Mouse (Mus musculus) CH12.LX (cell line): ENCODE measurements around the gene Pdss1. TPM values are rescaled to one million over a fixed set of nuclear protein-coding genes. Genes with fewer than 3 reads are reported as not detected.

Experiments
- DNase-seq: peaks from one replicate; pipeline ENCODE4 v3.0.0-alpha.2; 2013; ENCODE audit errors: extremely low read depth
- H3K27ac ChIP-seq: 2 replicates; pipeline ENCODE4 v1.5.1; 2012; ENCODE audit warnings: low read depth, mild to moderate bottlenecking, control low read depth, moderate library complexity; ENCODE audit not compliant: insufficient read depth
- H3K27me3 ChIP-seq: replicated peaks from 2 replicates; pipeline ENCODE3; 2012; ENCODE audit warnings: inconsistent platforms
- H3K36me3 ChIP-seq, 2 experiments: replicated peaks in 1 of 2; 2 replicates each; pipeline versions ENCODE3 to v1.6.1; 2012; ENCODE audit warnings: inconsistent platforms in 1 of 2, low read length in 1 of 2, mild to moderate bottlenecking in 1 of 2, mixed read lengths in 1 of 2, moderate library complexity in 1 of 2; ENCODE audit not compliant: control insufficient read depth in 1 of 2, insufficient read depth in 1 of 2
- H3K4me1 ChIP-seq, 2 experiments: 2 replicates each; pipeline ENCODE4 v1.6.1; 2012; ENCODE audit warnings: inconsistent platforms in 1 of 2, moderate library complexity in 1 of 2; ENCODE audit not compliant: insufficient read depth in 2 of 2, control insufficient read depth in 1 of 2
- H3K4me2 ChIP-seq: 2 replicates; pipeline ENCODE4 v1.6.1; 2012; ENCODE audit warnings: low read depth, mild to moderate bottlenecking, control low read depth; ENCODE audit not compliant: poor library complexity, insufficient read depth, severe bottlenecking
- H3K4me3 ChIP-seq, 3 experiments: fragments of 150-350 bp in 1 of 3; sonication (generic) in 1 of 3; replicated peaks in 1 of 3; 2 replicates each; pipeline versions ENCODE3 to v1.5.1; 2011 to 2012; ENCODE audit warnings: low read depth in 2 of 3, low read length in 2 of 3, mild to moderate bottlenecking in 2 of 3, moderate library complexity in 2 of 3, control low read depth in 1 of 3, improper control_type of control experiment in 1 of 3, inconsistent platforms in 1 of 3, mixed read lengths in 1 of 3; ENCODE audit not compliant: poor library complexity in 1 of 3
- H3K79me2 ChIP-seq: replicated peaks from 2 replicates; pipeline ENCODE4 v1.6.1; 2012; ENCODE audit warnings: mild to moderate bottlenecking, moderate library complexity; ENCODE audit not compliant: control insufficient read depth, poor library complexity, insufficient read depth, severe bottlenecking; ENCODE audit errors: extremely low read depth
- H3K9ac ChIP-seq: 2 replicates; pipeline ENCODE4 v1.6.1; 2012; ENCODE audit warnings: low read depth, mild to moderate bottlenecking, control low read depth, moderate library complexity; ENCODE audit not compliant: insufficient read depth
- H3K9me3 ChIP-seq: replicated peaks from 2 replicates; pipeline ENCODE3; 2012; ENCODE audit warnings: low read length, inconsistent platforms, mixed read lengths
- BHLHE40 ChIP-seq: IDR thresholded peaks from 2 replicates; pipeline ENCODE4 v1.6.1; 2011; ENCODE audit warnings: mild to moderate bottlenecking, low read depth, low read length, improper control_type of control experiment
- CHD1 ChIP-seq: IDR thresholded peaks from 2 replicates; pipeline ENCODE4 v1.6.1; 2012; ENCODE audit warnings: low read depth, low read length, improper control_type of control experiment, inconsistent platforms
- CHD2 ChIP-seq: IDR thresholded peaks from 2 replicates; pipeline ENCODE4 v1.6.1; 2011; ENCODE audit warnings: low read length, improper control_type of control experiment
- CTCF ChIP-seq, 2 experiments: IDR thresholded peaks in 1 of 2; conservative IDR thresholded peaks in 1 of 2; 2 replicates each; pipeline ENCODE4 v1.5.1; 2011 to 2012; ENCODE audit warnings: low read depth in 2 of 2, low read length in 2 of 2, improper control_type of control experiment in 1 of 2, inconsistent platforms in 1 of 2, mild to moderate bottlenecking in 1 of 2, moderate library complexity in 1 of 2
- E2F4 ChIP-seq: IDR thresholded peaks from 2 replicates; pipeline ENCODE4 v1.6.1; 2011; ENCODE audit warnings: low read depth, low read length, improper control_type of control experiment; ENCODE audit not compliant: insufficient replicate concordance
- ELF1 ChIP-seq: IDR thresholded peaks from 2 replicates; pipeline ENCODE4 v1.6.1; 2014; ENCODE audit warnings: low read depth, mild to moderate bottlenecking, inconsistent platforms, low read length, improper control_type of control experiment
- ETS1 ChIP-seq: conservative IDR thresholded peaks from 2 replicates; pipeline ENCODE4 v1.6.1; 2012; ENCODE audit warnings: low read depth, mild to moderate bottlenecking, inconsistent platforms, low read length, improper control_type of control experiment, moderate library complexity
- GABPA ChIP-seq: IDR thresholded peaks from 2 replicates; pipeline ENCODE4 v1.6.1; 2012; ENCODE audit warnings: low read depth, low read length, improper control_type of control experiment, inconsistent platforms; ENCODE audit not compliant: insufficient replicate concordance
- MYC ChIP-seq: IDR thresholded peaks from 2 replicates; pipeline ENCODE4 v1.6.1; 2011; ENCODE audit warnings: low read depth, mild to moderate bottlenecking, improper control_type of control experiment, low read length
- NELFE ChIP-seq: IDR thresholded peaks from 2 replicates; pipeline ENCODE4 v1.6.1; 2011; ENCODE audit warnings: low read depth, low read length, improper control_type of control experiment
- POLR2A ChIP-seq: IDR thresholded peaks from 2 replicates; pipeline ENCODE4 v1.6.1; 2011; ENCODE audit warnings: low read depth, mild to moderate bottlenecking, improper control_type of control experiment, low read length
- POLR2AphosphoS2 ChIP-seq: IDR thresholded peaks from 2 replicates; pipeline ENCODE4 v1.6.1; 2011; ENCODE audit warnings: low read depth, low read length, improper control_type of control experiment
- RAD21 ChIP-seq: IDR thresholded peaks from 2 replicates; pipeline ENCODE4 v1.6.1; 2011; ENCODE audit warnings: low read depth, mild to moderate bottlenecking, low read length, improper control_type of control experiment, moderate library complexity
- RCOR1 ChIP-seq: conservative IDR thresholded peaks from 2 replicates; pipeline ENCODE4 v1.6.1; 2012; ENCODE audit warnings: low read depth, mild to moderate bottlenecking, inconsistent platforms, low read length, improper control_type of control experiment
- SIN3A ChIP-seq: IDR thresholded peaks from 2 replicates; pipeline ENCODE4 v1.6.1; 2012; ENCODE audit warnings: low read length, improper control_type of control experiment, inconsistent platforms
- SMC3 ChIP-seq: IDR thresholded peaks from 2 replicates; pipeline ENCODE4 v1.6.1; 2011; ENCODE audit warnings: low read depth, low read length, improper control_type of control experiment
- TCF12 ChIP-seq: IDR thresholded peaks from 2 replicates; pipeline ENCODE4 v1.6.1; 2014; ENCODE audit warnings: low read depth, mild to moderate bottlenecking, inconsistent platforms, low read length, improper control_type of control experiment
- UBTF ChIP-seq: IDR thresholded peaks from 2 replicates; pipeline ENCODE4 v1.6.1; 2012; ENCODE audit warnings: low read depth, mild to moderate bottlenecking, inconsistent platforms, low read length, improper control_type of control experiment, moderate library complexity
- ZC3H11A ChIP-seq: IDR thresholded peaks from 2 replicates; pipeline ENCODE4 v1.6.1; 2012; ENCODE audit warnings: low read depth, mild to moderate bottlenecking, inconsistent platforms, low read length, improper control_type of control experiment
- dilution Hi-C: fragments of 300-500 bp; cut with MboI; formaldehyde crosslinking; loops from 2 replicates; pipeline ENCODE4 v1.14.3; 2020; ENCODE audit warnings: low sequenced_read_pairs; ENCODE audit not compliant: extremely low pct_unique_long_range_greater_than_20kb, extremely low pct_ligation_motif_present
- in situ Hi-C: fragments of 300-500 bp; cut with MboI; formaldehyde crosslinking; loops from 3 replicates; pipeline ENCODE4 v1.14.3; 2019; ENCODE audit warnings: low sequenced_read_pairs, low pct_ligation_motif_present, low pct_unique_long_range_greater_than_20kb, mixed read lengths
- polyA plus RNA-seq: library from polyadenylated mRNA; unstranded; fragments of >175 nt; gene quantifications from 2 replicates; pipeline ENCODE4 v1.2.1, GENCODE M21; 2012; ENCODE audit warnings: low read depth; ENCODE audit not compliant: insufficient read length
- total RNA-seq, 2 experiments: library from RNA; depleted of rRNA; stranded (reverse); fragments of 300-350 nt in 1 of 2; fragments of >200 nt in 1 of 2; gene quantifications; 2 replicates each; pipeline ENCODE4 v1.2.3; 2012 to 2014

Pdss1 gene
- total and polyA plus RNA-seq, 3 experiments = 14.2 to 29.0 (median 27.6) TPM

- no peaks in the 10 kb centered on the region; the same call in 1 of the 2 replicates for H3K79me2 ChIP-seq
- peaks cover 7 to 38% of the 10 kb centered on the region in 2 experiments for H3K36me3 ChIP-seq
- in situ Hi-C loops (no loop called here), dilution Hi-C loops (no loop called here)
- H3K4me3 ChIP-seq = no peak overlapping the region
- no peaks in the 10 kb centered on the region for H3K27me3 ChIP-seq
- H3K4me1 ChIP-seq = peaks cover 0 to 41% of the 10 kb centered on the region in 2 experiments; a peak in 2 of 4 replicates
- H3K9me3 ChIP-seq = no peaks in the 10 kb centered on the region
- no peak for DNase-seq
- no peak overlapping the region for H3K9ac ChIP-seq
- H3K4me2 ChIP-seq = no peak overlapping the region
- no peak overlapping the region for H3K27ac ChIP-seq
- TF ChIP-seq GABPA (no peak), E2F4 (no peak), TCF12 (no peak), ZC3H11A (no peak), BHLHE40 (no peak)
These were observed 60.6 kb downstream of the Pdss1 start for GRCm38 (mm10) chr2:22955914-22956313.

GRCm38 (mm10) chr2:22957415-22957814 lies 62.1 kb downstream of the Pdss1 start:
- Histone ChIP-seq H3K4me2 (no peak overlapping the region), H3K27me3 (no peaks in the 10 kb centered on the region), H3K36me3 (peaks cover 9 to 44% of the 10 kb centered on the region in 2 experiments), H3K4me3 (no peak overlapping the region), H3K4me1 (peaks cover 0 to 41% of the 10 kb centered on the region in 2 experiments; a peak in 2 of 4 replicates), H3K79me2 (no peaks in the 10 kb centered on the region; the same call in 1 of the 2 replicates), H3K9ac (no peak overlapping the region), H3K9me3 (no peaks in the 10 kb centered on the region), H3K27ac (no peak overlapping the region)
- peak; percentile 49 for DNase-seq
- dilution Hi-C loops (no loop called here), in situ Hi-C loops (no loop called here)
- TF ChIP-seq UBTF (no peak), MYC (no peak), POLR2AphosphoS2 (no peak), RAD21 (no peak), POLR2A (no peak), NELFE (no peak), CTCF (conservative IDR thresholded peaks at IDR 0.05 in 1 of 2, IDR thresholded peaks at IDR 0.05 in 1 of 2; ENCODE audit: low read depth in 2 of 2, low read length in 2 of 2) (no peak), ETS1 (no peak), E2F4 (no peak), ELF1 (no peak), RCOR1 (no peak), SIN3A (no peak), SMC3 (no peak), CHD2 (no peak), CHD1 (no peak)
